Mouse (Mus musculus): ENCODE results near the gene Gtf2h1. TPM values are rescaled to one million over a fixed set of nuclear protein-coding genes. Genes with fewer than 3 reads are reported as not detected.

The Gtf2h1 gene
- polyA plus RNA-seq, 1 experiment = 32.7 TPM

GRCm38 (mm10) chr7:46838104-46838671 lies 42.3 kb downstream of the Gtf2h1 start:
- peak overlapping the region; percentile 27 for H3K27ac ChIP-seq (ENCODE audit: control insufficient read depth, insufficient read depth, low read depth, low read length)
- H3K4me1 ChIP-seq (ENCODE audit: control insufficient read depth, insufficient read depth, low read length) = peaks cover 11% of the 10 kb centered on the region
- H3K36me3 ChIP-seq (ENCODE audit: control insufficient read depth, insufficient read depth, low read length) = no peaks in the 10 kb centered on the region
- TF ChIP-seq CTCF (IDR thresholded peaks at IDR 0.05; ENCODE audit: control insufficient read depth, insufficient read depth, insufficient replicate concordance, low read depth, low read length) (no peak), POLR2A (IDR thresholded peaks at IDR 0.05; ENCODE audit: control insufficient read depth, low read depth, low read length) (no peak)
- H3K27me3 ChIP-seq (ENCODE audit: control insufficient read depth, insufficient read depth, low read length) = no peaks in the 10 kb centered on the region
- H3K4me3 ChIP-seq (ENCODE audit: control insufficient read depth, low read depth, low read length) = no peak overlapping the region

GRCm38 (mm10) chr7:46838891-46839302 lies 43.0 kb downstream of the Gtf2h1 start:
- H3K27me3 ChIP-seq (ENCODE audit: control insufficient read depth, insufficient read depth, low read length) = no peaks in the 10 kb centered on the region
- H3K36me3 ChIP-seq (ENCODE audit: control insufficient read depth, insufficient read depth, low read length) = no peaks in the 10 kb centered on the region
- no peak overlapping the region for H3K4me3 ChIP-seq (ENCODE audit: control insufficient read depth, low read depth, low read length)
- TF ChIP-seq CTCF (IDR thresholded peaks at IDR 0.05; ENCODE audit: control insufficient read depth, insufficient read depth, insufficient replicate concordance, low read depth, low read length) (no peak), POLR2A (IDR thresholded peaks at IDR 0.05; ENCODE audit: control insufficient read depth, low read depth, low read length) (no peak)
- 0 out of 2 replicates have a peak overlapping the region, but pooled peaks have one; percentile 22 for H3K27ac ChIP-seq (ENCODE audit: control insufficient read depth, insufficient read depth, low read depth, low read length)
- H3K4me1 ChIP-seq (ENCODE audit: control insufficient read depth, insufficient read depth, low read length) = peaks cover 10% of the 10 kb centered on the region

- TF ChIP-seq CTCF (IDR thresholded peaks at IDR 0.05; ENCODE audit: control insufficient read depth, insufficient read depth, insufficient replicate concordance, low read depth, low read length) (no peak), POLR2A (IDR thresholded peaks at IDR 0.05; ENCODE audit: control insufficient read depth, low read depth, low read length) (no peak)
- no peak overlapping the region for H3K27ac ChIP-seq (ENCODE audit: control insufficient read depth, insufficient read depth, low read depth, low read length)
- no peaks in the 10 kb centered on the region for H3K36me3 ChIP-seq (ENCODE audit: control insufficient read depth, insufficient read depth, low read length)
- peaks cover 10% of the 10 kb centered on the region for H3K4me1 ChIP-seq (ENCODE audit: control insufficient read depth, insufficient read depth, low read length)
- H3K27me3 ChIP-seq (ENCODE audit: control insufficient read depth, insufficient read depth, low read length) = no peaks in the 10 kb centered on the region
- H3K4me3 ChIP-seq (ENCODE audit: control insufficient read depth, low read depth, low read length) = no peak overlapping the region
These were observed 43.5 kb downstream of the Gtf2h1 start for GRCm38 (mm10) chr7:46839446-46839845.

GRCm38 (mm10) chr7:46839861-46840260 lies 44.0 kb downstream of the Gtf2h1 start:
- no peak overlapping the region for H3K27ac ChIP-seq (ENCODE audit: control insufficient read depth, insufficient read depth, low read depth, low read length)
- H3K4me1 ChIP-seq (ENCODE audit: control insufficient read depth, insufficient read depth, low read length) = peaks cover 10% of the 10 kb centered on the region
- no peak overlapping the region for H3K4me3 ChIP-seq (ENCODE audit: control insufficient read depth, low read depth, low read length)
- TF ChIP-seq POLR2A (IDR thresholded peaks at IDR 0.05; ENCODE audit: control insufficient read depth, low read depth, low read length) (no peak), CTCF (IDR thresholded peaks at IDR 0.05; ENCODE audit: control insufficient read depth, insufficient read depth, insufficient replicate concordance, low read depth, low read length) (no peak)
- H3K36me3 ChIP-seq (ENCODE audit: control insufficient read depth, insufficient read depth, low read length) = no peaks in the 10 kb centered on the region
- no peaks in the 10 kb centered on the region for H3K27me3 ChIP-seq (ENCODE audit: control insufficient read depth, insufficient read depth, low read length)

- Histone ChIP-seq H3K27ac (ENCODE audit: control insufficient read depth, insufficient read depth, low read depth, low read length) (no peak overlapping the region), H3K4me1 (ENCODE audit: control insufficient read depth, insufficient read depth, low read length) (peaks cover 15% of the 10 kb centered on the region), H3K27me3 (ENCODE audit: control insufficient read depth, insufficient read depth, low read length) (no peaks in the 10 kb centered on the region), H3K4me3 (ENCODE audit: control insufficient read depth, low read depth, low read length) (no peak overlapping the region), H3K36me3 (ENCODE audit: control insufficient read depth, insufficient read depth, low read length) (no peaks in the 10 kb centered on the region)
- no peak for TF ChIP-seq CTCF (IDR thresholded peaks at IDR 0.05; ENCODE audit: control insufficient read depth, insufficient read depth, insufficient replicate concordance, low read depth, low read length)
- no peak for TF ChIP-seq POLR2A (IDR thresholded peaks at IDR 0.05; ENCODE audit: control insufficient read depth, low read depth, low read length)
These were observed 44.4 kb downstream of the Gtf2h1 start for GRCm38 (mm10) chr7:46840326-46840725.

- H3K36me3 ChIP-seq (ENCODE audit: control insufficient read depth, insufficient read depth, low read length) = no peaks in the 10 kb centered on the region
- H3K4me1 ChIP-seq (ENCODE audit: control insufficient read depth, insufficient read depth, low read length) = peaks cover 21% of the 10 kb centered on the region
- H3K27me3 ChIP-seq (ENCODE audit: control insufficient read depth, insufficient read depth, low read length) = no peaks in the 10 kb centered on the region
- no peak within 1 kb of the TSS for H3K27ac ChIP-seq (ENCODE audit: control insufficient read depth, insufficient read depth, low read depth, low read length)
- TF ChIP-seq CTCF (IDR thresholded peaks at IDR 0.05; ENCODE audit: control insufficient read depth, insufficient read depth, insufficient replicate concordance, low read depth, low read length) (no peak), POLR2A (IDR thresholded peaks at IDR 0.05; ENCODE audit: control insufficient read depth, low read depth, low read length) (no peak)
- no peak within 1 kb of the TSS for H3K4me3 ChIP-seq (ENCODE audit: control insufficient read depth, low read depth, low read length)
These were observed 45.1 kb downstream of the Gtf2h1 start, which contains the start of gene Ldha for GRCm38 (mm10) chr7:46840787-46841525. Ldha (plus strand) TSS chr7:46841475.

GRCm38 (mm10) chr7:46842278-46842677 lies 46.4 kb downstream of the Gtf2h1 start:
- no peak for TF ChIP-seq POLR2A (IDR thresholded peaks at IDR 0.05; ENCODE audit: control insufficient read depth, low read depth, low read length)
- no peak for TF ChIP-seq CTCF (IDR thresholded peaks at IDR 0.05; ENCODE audit: control insufficient read depth, insufficient read depth, insufficient replicate concordance, low read depth, low read length)
- Histone ChIP-seq H3K27ac (ENCODE audit: control insufficient read depth, insufficient read depth, low read depth, low read length) (no peak overlapping the region), H3K4me1 (ENCODE audit: control insufficient read depth, insufficient read depth, low read length) (peaks cover 34% of the 10 kb centered on the region), H3K4me3 (ENCODE audit: control insufficient read depth, low read depth, low read length) (no peak overlapping the region), H3K36me3 (ENCODE audit: control insufficient read depth, insufficient read depth, low read length) (no peaks in the 10 kb centered on the region), H3K27me3 (ENCODE audit: control insufficient read depth, insufficient read depth, low read length) (no peaks in the 10 kb centered on the region)
